Mouse (Mus musculus) left cerebral cortex, adult 2 months (tissue): ENCODE measurements around the gene Necab2. TPM values are rescaled to one million over a fixed set of nuclear protein-coding genes. Genes with fewer than 3 reads are reported as not detected.

Source experiments
- DNase-seq, 2 experiments: peaks; one replicate each; pipeline ENCODE4 v3.0.0; 2021 to 2022; ENCODE audit warnings: low spot score in 2 of 2, mixed read lengths in 1 of 2; ENCODE audit errors: extremely low spot score in 1 of 2
- H3K27ac ChIP-seq: fragments of 200-600 bp; 2 replicates; pipeline ENCODE4 v1.8.1; 2022
- H3K4me3 ChIP-seq: fragments of 200-600 bp; 2 replicates; pipeline ENCODE4 v1.8.1; 2022
- CTCF ChIP-seq: fragments of 200-600 bp; IDR thresholded peaks from 2 replicates; pipeline ENCODE4 v1.8.1; 2022; ENCODE audit warnings: antibody characterized with exemption, mild to moderate bottlenecking, moderate library complexity
- intact Hi-C: fragments of 180-260 bp; cut with DNase I; formaldehyde crosslinking; loops from one replicate; pipeline ENCODE4 v1.15.1; 2025
- total RNA-seq, 2 experiments: library from RNA; stranded (reverse); gene quantifications; 2 replicates each; pipeline ENCODE4 v1.2.3; 2021

The Necab2 gene
- total RNA-seq, 2 experiments from 2014 or later: 63.3 to 80.9 TPM

DNA sequence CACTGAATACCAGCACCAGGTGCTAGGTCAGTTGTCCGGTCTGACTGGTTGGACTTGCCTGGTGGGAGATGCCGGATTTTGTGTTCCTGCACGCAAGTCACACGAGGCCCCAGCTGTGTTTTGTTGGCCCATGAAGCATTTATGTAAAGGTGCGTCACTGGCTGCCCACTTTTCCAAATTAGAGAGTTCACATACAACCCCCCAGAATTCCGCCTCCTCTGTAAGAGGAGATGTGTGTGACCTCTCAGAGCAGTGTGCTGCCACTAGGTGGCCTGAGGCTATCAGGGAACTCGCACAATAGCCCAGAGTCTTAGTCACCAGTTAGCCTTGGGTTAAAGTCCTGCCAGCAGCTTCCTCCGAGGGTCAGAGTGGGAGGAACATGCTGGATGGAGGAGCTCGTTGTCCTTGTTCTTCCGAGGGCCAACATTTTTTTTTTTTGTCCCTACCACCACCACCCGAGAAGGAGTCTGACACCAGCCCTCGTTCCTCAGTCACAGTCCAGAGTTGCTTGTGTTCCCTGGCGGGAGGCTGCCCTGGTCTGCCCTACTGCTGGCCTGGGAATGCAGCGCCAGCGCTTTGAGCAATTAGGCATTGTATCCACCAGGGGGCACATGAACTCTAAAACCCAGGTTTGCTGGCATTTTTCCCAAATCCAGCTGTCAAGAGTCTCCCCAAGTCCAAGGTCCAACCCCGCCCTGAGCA, 6.1 kb upstream of the Necab2 start:
- DNase-seq: peak; percentile 57 to 60
- peak; percentile 68 for TF ChIP-seq CTCF
- Histone ChIP-seq H3K4me3 (no peak overlapping the region), H3K27ac (no peak overlapping the region)
- intact Hi-C loops: no loop called here

DNA sequence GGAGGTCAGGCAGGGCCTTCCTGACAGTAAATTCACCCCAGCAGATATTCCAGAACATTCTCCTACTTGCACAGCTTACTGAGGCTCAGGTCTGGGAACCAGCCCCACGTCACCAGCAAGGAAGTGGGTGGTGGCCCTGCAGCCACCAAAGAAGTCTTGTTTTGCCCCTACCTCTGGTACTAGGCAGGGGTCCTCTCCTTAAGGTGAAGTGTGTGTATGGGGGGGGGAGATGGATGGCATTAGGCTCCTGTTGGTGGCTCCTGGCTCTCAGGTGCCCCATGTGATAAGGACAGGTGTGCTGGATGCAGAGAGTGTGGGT, 5.6 kb upstream of the Necab2 start:
- no peak for TF ChIP-seq CTCF
- no peak for DNase-seq
- intact Hi-C loops: no loop called here

DNA sequence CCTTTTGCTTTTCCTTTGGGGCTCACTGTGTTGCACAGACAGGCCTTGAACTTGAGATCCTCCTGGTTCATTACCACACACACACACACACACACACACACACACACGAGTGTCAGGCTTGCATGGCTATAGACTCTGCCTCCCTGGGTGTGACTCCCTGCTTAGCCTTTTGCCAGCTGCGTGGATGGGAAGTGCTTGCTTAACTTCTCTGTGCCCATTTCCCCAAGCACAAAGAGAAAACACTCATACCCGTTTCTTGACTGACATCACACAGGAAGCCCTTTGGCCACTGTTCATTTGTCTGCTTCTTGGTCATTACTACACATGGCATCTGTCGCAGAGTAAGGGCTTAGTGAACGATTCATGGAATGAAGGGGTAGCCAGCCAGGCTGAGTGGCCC, 4.5 kb upstream of the Necab2 start:
- TF ChIP-seq CTCF: no peak
- DNase-seq: no peak
- intact Hi-C loops: no loop called here
- H3K27ac ChIP-seq: no peak overlapping the region
- H3K4me3 ChIP-seq: no peak overlapping the region

More for the DNA sequence above, 5.6 kb upstream of the Necab2 start:
- no peak overlapping the region for H3K4me3 ChIP-seq
- no peak overlapping the region for H3K27ac ChIP-seq

DNA sequence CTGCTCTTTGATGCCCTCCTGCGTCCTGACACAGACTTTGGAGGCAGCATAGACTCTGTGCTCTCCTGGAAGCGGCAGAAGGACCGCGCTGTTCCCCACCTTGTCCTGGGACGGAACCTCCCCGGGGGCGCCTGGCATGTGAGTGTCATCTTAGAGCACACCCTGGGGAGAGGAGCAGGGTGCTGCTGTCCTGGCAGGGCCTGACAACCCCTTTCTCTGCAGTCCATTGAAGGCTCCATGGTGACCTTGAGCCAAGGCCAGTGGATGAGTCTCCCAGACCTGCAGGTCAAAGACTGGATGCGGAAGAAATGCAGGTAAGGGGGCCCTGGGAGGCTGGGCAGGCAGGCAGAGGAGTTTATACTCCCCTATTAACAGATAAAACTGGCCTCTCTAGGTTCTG, 3.5 kb upstream of the Necab2 start:
- H3K4me3 ChIP-seq: no peak overlapping the region
- intact Hi-C loops: no loop called here
- DNase-seq: no peak
- no peak for TF ChIP-seq CTCF
- H3K27ac ChIP-seq: no peak overlapping the region

DNA sequence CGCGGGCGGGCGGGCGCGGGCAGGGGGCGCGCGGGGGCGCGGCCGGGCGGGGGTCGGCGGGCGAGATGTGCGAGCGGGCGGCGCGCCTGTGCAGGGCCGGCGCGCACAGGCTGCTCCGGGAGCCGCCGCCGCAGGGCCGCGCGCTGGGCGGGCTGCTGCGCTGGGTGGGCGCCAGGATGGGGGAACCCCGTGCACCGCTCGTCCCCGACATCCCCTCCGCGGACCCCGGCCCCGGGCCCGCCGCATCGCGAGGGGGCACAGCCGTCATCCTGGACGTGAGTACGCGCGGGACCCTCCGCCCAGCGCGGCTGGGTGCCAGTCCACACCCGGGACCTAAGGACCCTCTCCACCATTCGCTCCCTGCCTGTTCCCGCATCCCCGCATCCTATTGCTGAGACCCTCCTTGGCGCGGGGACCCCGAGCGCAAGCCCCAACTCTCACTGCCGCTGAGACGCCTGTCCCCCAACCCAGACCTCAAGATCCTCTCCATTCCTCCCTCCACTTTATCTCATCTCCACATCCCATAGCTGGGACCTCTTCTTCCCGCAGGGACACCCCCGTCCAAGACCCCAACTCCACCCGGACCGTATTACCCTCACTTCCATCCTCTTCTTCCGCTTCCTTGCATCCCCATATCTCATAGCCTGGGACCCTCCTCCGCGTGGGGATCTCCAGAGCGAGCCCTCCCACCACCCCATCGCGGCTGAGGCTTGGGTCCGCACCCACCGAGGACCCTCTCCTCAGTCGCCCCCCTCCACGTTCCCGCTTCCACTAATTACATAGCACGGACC, 666 bp downstream of the Necab2 start:
- Histone ChIP-seq H3K4me3 (peak overlapping the region; percentile 42), H3K27ac (peak overlapping the region; percentile 8; the same call in 1 of the 2 replicates)
- no peak for DNase-seq
- TF ChIP-seq CTCF: no peak
- intact Hi-C loops: loop anchor here (2.0 kb wide), 3 partner anchors 158 to 332 kb away; partner anchors contain the start of genes Taf1c and Tldc1

DNA sequence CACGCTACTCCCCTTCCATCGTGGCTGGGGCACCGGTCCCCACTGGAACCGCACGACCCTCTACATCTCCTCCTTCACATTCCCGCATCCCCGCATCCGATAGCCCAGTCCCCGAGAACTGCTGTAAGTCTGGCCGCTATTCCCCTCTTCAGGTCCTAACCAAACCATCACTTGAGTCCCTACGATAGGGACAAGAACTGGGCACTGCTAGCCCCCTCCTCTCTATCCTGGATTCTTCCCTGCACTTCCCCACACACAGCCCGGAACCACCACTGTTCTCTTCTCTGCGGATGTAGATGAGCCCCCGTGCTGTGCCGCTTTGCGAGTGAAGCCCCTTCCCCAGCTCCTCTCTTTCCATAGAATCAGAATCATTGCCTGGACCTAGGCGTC, 1.3 kb downstream of the Necab2 start:
- Histone ChIP-seq H3K27ac (no peak overlapping the region), H3K4me3 (peak overlapping the region; percentile 42)
- intact Hi-C loops: loop anchor here (2.0 kb wide), 4 partner anchors 49 to 331 kb away; partner anchors contain the start of genes Taf1c and Tldc1
- DNase-seq: no peak
- no peak for TF ChIP-seq CTCF

DNA sequence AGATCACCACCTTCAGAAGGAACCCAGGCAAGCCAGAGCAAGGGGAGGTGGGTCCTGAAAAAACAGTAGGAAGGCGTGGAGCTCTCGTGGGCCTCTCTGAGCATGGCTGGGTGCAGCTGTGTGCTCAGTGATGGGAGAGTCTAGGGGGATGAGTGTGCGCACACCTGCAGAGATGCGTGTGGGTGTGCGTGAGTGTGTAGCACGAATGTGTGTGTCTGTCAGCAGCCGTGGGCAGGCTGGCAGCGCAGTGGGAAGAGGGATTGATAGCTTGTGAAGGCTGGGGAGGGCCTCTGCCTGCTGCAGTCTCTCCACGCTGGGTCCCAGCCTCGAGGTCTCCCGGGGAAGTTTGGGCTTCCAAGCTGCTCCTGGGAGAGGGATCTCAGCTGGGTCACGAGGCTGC, 3.1 kb downstream of the Necab2 start:
- no peak for TF ChIP-seq CTCF
- Histone ChIP-seq H3K4me3 (no peak overlapping the region), H3K27ac (peak overlapping the region; percentile 11; the same call in 1 of the 2 replicates)
- intact Hi-C loops: loop anchor here (2.0 kb wide), 1 partner anchor 47 kb away; no protein-coding TSS in a partner anchor
- peak; percentile 58 to 73 for DNase-seq

DNA sequence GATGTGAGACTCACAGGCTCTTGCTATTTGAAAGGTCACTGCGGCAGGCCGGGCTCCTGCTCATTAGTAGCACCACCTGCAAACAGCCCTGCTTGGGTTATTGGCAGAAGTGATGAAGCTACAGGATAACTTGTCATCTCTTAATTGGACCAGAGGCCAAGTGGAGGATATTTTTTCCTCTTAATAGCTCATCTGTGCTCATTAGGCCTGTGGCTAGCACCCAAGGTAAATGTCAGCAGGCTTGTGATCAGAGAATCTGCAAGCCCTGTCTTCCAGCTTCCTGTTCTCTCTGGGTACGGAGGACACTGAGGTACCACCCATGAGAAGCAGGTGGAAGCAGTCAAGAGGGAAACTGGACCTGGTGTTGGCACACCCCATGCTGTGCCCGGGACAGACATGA, 4.6 kb downstream of the Necab2 start:
- DNase-seq: no peak
- Histone ChIP-seq H3K27ac (no peak overlapping the region), H3K4me3 (no peak overlapping the region)
- TF ChIP-seq CTCF: no peak
- intact Hi-C loops: no loop called here

DNA sequence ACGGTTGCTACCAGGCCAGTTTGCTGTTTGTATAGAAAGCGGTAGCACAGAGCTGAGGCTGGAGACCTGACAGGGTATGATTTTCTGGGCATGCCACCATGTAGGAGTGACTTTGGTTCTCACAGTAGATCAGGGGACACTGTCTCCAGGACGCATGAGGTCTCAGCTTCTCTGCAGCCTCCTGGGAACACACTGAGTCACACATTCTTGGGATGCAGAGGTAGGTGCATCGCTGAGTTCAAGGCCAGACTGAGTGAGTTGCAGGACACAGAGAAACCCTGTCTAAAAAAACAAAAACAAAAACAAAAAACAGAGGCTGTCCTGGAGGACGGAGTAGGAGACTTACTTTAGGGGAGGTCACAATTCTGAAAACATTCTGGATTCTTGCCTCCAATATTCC, 6.4 kb downstream of the Necab2 start:
- TF ChIP-seq CTCF: no peak

DNA sequence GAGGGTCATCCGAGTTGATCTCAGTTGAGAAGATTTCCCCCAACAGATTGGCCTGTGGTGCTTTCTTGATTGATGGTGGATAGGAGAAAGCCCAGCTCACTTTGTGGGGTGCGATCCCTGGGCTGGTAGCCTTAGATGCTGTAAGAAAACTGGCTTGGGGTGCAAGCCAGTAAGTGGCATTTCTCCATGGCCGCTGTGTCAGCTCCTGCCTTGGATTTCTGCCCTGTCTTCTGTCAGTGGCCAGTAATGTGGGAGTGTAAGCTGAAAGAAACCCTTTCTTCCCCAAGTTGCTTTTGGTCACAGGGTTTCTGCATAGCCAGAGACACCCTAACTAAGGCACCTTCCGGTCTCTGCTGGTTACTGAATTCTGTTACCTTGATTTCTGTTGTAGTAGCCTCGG, 9.5 kb downstream of the Necab2 start:
- Histone ChIP-seq H3K27ac (no peak overlapping the region), H3K4me3 (no peak overlapping the region)
- intact Hi-C loops: no loop called here
- no peak for TF ChIP-seq CTCF
- DNase-seq: no peak

More for the DNA sequence above, 6.4 kb downstream of the Necab2 start:
- Histone ChIP-seq H3K27ac (no peak overlapping the region), H3K4me3 (no peak overlapping the region)
- intact Hi-C loops: no loop called here
- DNase-seq: no peak

DNA sequence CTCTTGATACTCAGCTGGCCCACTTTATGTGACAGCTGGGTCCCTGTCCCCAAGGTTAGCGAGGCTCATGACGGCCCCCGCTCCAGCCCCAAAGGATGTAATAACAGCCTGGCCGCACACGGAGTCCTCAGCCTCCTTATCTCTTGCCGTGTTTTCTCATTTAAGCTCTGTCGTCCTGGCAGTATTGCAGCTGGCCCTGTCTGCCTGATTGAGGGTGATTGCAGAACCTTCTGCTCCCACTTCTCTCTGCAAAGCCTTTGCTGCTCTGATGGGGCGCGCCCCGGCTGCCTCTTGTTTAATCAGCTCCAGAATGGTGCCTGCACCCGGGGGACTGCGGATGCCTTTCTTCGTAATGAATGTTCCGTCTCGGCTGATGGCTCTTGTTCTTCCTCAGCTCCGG, 13.2 kb downstream of the Necab2 start:
- Histone ChIP-seq H3K4me3 (no peak overlapping the region), H3K27ac (no peak overlapping the region)
- no peak for DNase-seq
- TF ChIP-seq CTCF: no peak
- intact Hi-C loops: no loop called here

DNA sequence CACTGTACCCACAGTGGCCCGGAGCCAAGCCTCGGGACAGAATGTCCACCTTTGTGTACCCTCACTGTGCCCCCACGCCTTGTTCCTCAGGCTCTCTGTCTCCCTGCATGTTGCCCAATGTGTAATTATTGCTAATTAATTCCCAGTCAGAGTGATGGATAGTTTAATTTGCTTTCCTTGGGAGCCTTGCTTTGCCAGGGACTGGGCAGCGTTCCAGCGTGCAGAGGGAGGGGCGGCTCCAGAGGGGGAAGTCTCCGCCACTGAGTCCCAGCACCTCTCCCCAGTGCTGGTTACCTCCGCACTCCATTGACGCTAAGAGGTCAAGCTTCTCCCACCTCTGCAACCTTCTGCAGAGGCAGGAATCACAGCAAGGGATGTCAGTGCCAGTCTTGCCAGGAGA, 14.8 kb downstream of the Necab2 start:
- DNase-seq: no peak
- Histone ChIP-seq H3K27ac (no peak overlapping the region), H3K4me3 (no peak overlapping the region)
- intact Hi-C loops: no loop called here
- no peak for TF ChIP-seq CTCF
